Mouse (Mus musculus): ENCODE measurements around the gene Bnip1.

Gene Bnip1

DNA sequence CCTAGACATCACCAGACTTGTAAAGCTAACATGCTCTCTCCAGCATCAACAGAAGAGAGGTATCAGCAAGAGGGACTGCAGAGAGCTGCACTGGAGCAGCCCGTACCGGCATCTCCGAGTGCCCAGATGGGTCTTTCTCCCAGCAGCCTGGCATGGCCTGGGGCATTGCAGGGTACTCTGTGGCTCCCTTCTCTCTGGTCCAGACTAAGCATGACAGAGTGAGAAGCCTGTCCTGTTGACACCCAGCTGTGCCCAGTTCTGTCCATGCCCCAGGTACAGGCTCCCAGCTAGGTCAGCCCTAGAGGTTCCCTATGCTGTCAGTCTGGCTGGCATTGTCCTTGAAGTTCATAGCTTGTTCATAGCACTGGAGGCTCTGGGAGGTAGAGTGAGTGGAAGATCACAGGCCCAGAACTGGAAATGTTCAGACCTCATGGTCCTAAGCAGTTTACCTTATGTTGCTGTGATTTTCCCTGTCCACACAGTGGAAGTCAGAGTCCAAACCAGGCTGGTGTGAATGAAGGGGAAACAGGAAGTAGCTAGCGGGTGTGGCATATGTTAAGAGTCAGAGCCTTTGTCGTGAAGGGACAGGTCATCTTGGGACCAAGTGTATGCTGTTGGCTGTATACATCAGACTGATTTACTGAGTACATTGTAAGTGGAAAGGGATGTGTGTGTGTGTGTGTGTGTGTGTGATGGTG lies 12.4 kb downstream of the Bnip1 start:
- DNase-seq (ENCODE audit: low read depth in 1 of 2, low spot score in 2 of 2), result no peak

DNA sequence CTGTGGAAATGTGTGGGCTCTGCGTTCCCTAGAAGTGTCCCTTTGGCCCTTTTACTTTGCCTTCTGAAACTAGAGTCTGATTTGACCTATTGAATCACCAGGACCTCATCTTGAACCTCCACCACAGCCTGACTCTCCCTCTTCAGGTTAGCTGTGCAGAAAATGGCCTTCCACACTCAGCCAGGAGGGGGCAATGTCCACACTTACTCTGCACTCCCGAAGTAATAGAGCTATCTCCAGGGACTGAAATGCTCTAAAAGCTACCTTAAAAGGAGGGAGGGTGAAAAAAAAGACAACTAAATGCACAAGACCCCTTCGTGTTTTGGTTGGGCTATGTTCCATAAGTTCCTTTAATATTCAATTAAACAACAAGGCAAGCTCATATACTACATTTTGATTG lies 13.9 kb downstream of the Bnip1 start:
- DNase-seq (ENCODE audit: low read depth in 1 of 2, low spot score in 2 of 2), result no peak

DNA sequence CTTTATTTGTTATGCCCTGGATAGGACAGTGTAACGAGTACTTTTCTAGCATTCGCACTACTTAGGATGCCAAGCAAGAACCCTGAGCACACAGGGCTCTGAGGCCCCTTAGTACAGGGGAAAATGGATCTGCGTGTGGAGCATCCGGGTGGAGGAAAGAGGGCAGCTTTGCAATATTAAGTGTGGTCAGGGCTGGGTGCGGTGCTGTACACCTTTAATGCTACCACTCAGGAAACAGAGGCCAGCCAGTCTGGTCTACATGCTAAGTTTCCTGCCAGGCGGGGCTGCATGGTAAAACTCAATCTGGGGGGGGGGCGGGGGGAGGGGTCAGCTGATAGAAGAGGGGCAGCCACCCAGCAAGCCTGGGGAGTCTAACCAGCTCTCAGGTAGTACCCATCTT lies 14.5 kb downstream of the Bnip1 start:
- DNase-seq (ENCODE audit: low read depth in 1 of 2, low spot score in 2 of 2), result no peak

DNA sequence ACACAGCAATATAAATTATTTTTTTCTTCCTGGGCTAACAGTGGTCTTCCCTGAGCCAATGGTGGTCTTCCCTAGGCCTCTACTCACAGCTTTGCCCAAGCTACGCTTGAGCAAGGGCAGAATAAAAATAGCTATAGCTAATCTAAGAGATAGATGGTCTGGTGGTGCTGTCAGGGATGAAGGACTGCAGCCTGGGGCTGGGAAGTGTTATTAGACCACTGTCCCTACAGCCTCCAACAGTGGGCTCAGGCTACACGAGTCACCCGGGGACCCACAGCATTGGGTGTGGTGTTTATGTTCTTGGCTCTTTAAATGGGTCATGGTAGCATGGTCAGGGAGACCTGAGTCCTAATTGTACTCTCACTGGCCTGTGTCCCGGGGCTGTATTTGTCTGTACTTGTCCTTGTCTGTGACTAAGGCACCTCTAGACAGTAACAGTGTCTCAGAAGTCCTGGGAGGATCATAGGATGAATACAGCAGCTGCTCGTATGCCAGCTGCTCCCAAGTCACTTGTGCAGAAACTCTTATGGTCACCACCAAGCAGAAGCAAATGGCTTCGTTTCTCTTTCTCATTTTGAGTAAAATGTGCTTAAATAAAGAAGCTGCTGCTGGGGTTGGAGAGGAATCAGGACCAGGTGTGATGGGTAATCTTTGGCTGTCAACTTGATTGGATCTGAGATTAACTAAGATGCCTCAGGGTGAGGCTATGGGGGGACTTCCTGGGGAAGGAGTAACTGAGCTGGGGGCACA lies 16.7 kb downstream of the Bnip1 start:
- DNase-seq (ENCODE audit: low read depth in 1 of 2, low spot score in 2 of 2), result no peak

DNA sequence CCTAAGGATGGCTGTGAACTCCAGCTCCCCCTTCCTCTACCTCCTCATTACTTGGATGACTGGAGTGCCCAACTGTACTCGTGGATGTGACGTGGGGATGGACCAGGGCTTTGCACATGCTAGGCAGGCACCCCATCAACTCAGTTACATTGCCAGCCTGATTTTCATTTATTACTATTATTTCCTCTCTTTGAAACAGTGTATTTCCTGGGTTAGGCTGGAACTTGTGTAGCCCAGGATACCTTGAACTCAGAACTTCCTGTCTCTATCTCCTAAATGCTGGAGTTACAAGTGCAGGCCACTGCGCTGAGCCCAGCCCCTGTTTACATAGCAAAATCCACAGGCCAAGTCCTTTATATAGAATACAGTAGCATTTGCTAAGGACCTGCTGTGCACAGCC lies 22.0 kb downstream of the Bnip1 start:
- DNase-seq (ENCODE audit: low read depth in 1 of 2, low spot score in 2 of 2), result no peak

DNA sequence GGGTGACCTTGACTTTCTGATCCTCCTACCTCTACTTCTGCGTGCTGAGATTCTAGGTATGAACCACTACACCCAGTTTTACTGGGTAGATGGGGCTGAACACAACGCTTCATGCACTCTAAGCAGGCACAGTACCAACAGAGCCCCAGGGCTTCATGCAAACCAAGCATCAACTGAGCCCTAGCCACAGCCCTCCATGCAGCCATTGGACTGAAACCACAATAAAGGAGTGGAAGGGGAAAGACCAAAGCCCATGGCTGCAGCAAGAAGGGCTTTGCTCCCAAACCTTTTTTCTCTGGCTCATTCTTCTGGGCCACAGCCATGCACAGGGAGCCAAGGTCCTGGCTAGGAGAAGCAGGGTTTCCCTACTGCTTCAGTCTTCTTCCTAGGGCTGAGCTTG lies 31.7 kb downstream of the Bnip1 start:
- no peak for DNase-seq (ENCODE audit: low read depth in 1 of 2, low spot score in 2 of 2)

DNA sequence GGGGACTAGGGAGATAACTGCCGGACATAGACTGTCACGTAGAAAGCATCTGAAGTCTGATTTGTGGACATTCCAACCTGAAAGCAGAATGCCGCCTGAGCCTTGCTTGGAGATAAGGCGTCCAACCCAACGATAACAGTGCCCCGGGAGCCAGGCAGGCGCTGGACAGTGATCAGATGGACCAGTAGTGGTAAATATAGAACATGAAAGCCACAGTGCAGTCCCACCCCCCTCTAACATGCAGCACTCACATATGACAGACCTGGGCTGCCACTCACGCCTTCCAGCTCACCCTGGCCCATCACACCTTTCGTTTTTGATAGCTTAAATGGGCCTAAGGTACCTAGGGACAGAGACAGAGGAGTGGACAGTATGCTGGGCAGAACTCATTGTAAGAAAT lies 32.6 kb downstream of the Bnip1 start:
- no peak for DNase-seq (ENCODE audit: low read depth in 1 of 2, low spot score in 2 of 2)

DNA sequence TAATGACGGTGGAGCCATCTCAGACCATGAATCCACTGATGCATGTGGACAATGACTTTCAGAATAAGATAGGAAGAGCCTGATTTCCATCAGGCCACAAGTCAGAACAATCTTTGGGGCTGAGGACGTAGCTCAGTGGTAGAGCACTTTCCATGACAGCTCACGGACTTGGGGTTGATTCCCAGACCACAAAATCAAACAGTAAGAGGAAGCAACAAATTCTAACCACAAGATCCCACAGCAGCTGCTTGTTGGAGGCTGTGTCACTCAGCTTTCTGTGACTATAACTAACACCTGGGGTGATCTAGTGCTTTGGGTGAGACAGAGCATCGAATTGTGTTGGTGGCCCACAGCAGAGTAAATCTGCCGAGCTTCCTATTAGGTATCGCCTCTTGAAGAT lies 35.9 kb downstream of the Bnip1 start:
- no peak for DNase-seq (ENCODE audit: low read depth in 1 of 2, low spot score in 2 of 2)

DNA sequence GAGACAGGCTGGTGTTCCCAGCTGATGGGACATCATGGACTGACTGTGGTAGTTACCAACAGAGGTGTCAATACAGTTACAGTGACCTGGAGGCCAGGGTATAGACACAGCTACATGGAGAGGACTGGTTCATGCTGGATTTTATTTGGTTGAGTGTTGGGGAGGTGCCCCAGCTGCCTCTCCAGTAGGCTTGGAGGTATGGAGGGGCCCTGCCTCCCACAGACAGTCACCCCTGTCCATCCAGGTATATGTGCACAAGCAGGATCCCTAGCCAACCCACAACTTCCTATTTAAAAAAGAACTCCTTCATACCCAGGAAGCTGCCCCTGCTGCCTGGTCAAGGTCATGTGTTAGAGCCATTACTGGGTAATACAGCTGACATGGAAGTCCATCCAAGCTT lies 36.9 kb downstream of the Bnip1 start:
- no peak for DNase-seq (ENCODE audit: low read depth in 1 of 2, low spot score in 2 of 2)

DNA sequence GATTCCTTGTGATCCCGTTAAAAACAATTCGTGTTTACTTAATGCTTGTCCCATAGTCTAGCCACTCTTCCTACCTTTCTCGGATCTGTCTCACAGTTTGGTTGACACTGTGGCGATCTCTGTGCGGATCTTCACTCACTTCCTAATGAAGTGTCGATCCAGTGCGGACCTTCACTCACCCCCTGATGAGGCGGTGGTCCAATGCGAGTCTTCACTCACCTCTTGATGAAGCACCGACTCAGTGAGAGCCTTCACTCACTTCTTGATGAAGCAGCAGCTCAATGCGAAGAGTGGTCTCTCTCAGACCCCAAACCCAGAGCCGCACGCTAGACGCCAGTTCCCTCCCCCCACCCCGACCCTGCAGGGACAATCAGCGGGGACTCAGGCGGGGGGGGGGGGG lies 45.3 kb downstream of the Bnip1 start:
- no peak for DNase-seq (ENCODE audit: low read depth in 1 of 2, low spot score in 2 of 2)

DNA sequence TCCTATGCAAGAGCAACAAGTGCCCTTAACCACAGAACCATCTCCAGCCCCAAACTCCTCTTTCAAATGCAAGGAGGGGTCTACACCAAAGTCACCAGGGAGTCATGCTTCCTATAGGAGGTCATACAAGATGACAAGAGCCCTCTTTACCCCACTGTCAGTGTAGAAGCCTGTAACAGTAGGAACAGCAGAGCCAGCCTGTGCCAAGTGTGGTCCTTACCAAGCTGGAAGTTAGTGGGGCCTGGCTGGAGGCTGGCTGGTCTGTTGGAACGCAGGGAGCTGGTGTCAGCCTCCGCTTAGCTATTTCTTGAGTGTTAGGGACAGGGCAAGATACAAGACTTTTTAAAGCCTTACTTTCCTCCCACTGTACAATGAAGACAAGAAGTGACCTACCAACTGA lies 52.9 kb downstream of the Bnip1 start:
- no peak for DNase-seq (ENCODE audit: low read depth in 1 of 2, low spot score in 2 of 2)

DNA sequence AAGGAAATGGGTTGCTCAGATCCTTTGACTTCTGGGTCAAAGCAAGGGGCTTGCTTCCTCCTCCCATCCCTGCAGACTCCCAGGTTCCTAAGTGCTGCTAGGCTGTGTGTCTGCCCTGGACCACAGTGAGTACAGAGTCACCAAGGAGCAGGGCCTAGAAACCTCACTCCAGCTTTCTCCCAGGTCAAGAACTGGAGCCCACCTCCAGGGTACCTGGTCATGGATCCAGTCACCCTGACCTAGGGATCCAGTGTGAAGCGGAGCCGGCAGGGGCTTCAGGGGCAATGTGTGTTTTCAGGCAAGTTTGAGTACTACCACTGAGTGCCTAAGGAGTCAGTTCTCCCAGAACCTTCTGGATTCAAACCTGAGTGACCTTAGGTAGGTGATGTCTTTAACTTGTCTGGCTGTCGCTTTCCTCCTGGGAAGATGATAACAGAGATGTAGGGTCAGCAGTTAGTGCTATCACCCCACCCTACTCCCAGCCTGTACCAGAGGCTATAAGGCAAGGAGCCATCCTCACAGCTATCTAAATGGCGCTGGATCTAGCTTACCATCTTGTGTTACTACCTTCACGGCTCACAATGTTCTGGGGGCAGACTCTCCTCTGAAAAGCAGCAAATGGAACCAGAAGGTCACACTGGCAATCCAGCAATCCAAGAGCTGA lies 53.6 kb downstream of the Bnip1 start:
- no peak for DNase-seq (ENCODE audit: low read depth in 1 of 2, low spot score in 2 of 2)

DNA sequence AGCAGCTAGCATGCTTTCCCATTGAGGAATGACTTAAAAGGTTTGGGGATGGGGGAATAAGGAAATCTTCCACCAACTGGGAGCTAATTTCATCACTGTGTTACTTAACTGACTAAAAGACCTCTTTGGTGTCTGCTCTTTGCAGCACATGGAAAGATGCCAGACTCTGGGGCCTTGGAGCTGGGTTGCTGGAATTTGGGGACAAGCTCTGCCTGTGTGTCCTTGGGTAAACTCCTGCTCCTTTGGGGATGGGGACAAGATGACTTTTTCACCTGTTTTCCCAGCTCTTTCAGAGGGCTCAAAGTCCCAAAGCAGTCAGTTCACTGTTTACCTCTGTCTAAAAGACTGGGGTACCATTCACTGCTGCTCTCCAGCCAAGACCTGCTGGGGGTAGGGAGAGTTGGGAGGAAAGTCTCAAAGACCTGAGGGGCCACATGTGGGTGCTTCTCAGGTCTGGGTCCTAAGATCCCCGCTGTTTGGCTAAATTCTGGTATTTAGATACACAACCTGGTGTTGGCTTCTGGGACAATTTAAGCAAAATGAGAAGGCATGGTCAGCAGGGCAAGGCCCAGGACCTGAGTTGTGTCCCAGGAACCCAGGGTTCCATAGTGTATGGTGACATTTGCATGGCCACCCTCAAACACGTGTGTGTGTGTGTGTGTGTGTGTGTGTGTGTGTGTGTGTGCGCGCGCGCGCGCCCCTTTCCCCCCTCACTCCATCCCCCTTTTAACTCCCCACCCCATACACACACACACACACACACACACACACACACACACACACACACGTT lies 54.3 kb downstream of the Bnip1 start:
- no peak for DNase-seq (ENCODE audit: low read depth in 1 of 2, low spot score in 2 of 2)

DNA sequence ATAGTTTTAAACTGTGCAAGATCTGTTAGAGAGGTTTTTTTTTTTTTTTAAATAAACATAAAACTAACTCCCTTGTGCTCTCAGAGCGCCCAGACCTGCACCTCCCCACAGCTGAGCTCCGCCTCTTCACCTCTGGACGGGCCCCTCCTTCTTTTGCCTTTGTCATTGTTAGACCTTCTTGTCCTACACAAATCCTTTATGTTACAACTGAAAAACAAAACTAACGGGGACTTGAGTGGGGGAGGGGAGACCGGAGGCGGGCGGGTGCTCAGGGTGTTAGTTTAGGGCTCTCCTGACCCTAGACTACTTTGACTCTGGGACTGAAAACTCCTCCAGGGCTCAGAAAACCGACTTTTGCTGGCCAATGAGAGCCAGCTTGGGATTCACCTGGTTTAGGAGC lies 55.1 kb downstream of the Bnip1 start:
- no peak for DNase-seq (ENCODE audit: low read depth in 1 of 2, low spot score in 2 of 2)

DNA sequence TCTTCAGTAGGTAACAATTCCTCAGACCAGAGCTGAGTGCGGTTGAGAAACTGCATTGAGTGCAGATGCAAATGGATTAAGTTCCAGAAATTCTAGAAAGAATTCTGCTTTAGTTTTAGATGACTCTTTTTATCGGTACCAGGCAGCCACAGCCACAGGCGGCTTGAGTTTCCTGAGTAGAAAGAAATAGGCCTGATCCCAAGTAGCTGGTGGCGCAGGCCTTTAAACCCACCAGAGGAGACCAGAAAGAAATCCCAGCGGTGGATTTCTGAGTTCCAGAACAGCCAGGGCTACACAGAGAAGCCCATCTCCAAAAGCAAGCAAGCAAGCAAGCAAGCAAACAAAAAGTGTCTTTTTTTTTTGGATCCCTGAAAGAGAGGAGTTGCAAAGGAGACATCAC lies 55.5 kb downstream of the Bnip1 start:
- no peak for DNase-seq (ENCODE audit: low read depth in 1 of 2, low spot score in 2 of 2)

DNA sequence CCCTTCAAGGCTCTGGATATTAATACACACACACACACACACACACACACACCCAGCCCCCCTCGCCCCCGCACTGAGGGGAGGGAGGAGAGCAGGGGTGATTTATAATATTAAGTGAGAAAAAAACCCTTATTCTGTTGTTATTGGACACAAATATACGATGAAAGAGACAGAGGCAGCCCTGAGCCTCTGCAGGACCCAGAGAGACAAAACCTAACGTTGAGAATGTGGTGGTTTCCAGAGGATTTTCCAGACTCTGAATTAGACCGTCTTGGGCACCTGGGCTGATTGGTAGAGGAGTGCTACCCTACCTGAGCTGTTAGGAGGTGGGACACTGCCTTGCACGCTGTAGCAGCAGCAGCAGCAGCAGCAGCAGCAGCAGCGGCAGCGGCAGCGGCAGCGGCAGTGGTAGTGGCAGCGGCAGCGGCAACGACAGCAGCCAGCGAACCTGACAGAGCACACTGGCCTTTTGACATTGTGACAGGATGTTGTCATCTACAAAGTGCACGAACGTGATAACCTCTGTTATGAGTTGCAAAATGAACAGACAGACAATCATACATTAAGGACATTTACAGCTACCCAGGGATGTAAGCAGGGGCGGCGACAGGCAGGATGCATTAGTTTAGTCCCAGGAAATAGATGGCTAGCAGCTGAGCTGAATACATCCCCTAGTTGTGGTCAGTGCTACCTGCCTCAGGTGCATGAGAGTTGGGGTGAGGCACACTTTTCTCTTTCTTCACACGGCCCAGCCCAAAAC lies 56.1 kb downstream of the Bnip1 start:
- no peak for DNase-seq (ENCODE audit: low read depth in 1 of 2, low spot score in 2 of 2)

DNA sequence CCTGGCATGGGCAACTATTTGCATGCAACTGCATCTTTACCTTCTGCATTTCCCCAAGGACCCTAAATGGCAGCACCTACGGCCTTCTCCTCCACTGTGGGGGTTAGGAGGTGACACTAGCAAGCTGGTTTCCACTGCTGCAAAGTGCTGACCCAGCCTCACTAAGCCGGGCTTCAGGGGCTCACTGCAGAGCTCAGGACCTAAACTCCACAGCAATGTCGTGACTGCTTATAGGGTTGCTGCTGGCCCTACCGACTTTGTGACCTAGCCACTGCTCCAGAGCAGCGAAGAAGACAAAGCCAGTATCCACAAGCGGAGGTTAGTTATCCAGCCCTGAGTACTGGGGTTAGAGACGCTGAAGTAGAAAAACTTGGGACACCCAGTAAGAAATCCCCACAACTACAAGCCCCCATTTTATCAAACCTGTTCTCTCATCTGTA lies 56.7 kb downstream of the Bnip1 start:
- no peak for DNase-seq (ENCODE audit: low read depth in 1 of 2, low spot score in 2 of 2)

DNA sequence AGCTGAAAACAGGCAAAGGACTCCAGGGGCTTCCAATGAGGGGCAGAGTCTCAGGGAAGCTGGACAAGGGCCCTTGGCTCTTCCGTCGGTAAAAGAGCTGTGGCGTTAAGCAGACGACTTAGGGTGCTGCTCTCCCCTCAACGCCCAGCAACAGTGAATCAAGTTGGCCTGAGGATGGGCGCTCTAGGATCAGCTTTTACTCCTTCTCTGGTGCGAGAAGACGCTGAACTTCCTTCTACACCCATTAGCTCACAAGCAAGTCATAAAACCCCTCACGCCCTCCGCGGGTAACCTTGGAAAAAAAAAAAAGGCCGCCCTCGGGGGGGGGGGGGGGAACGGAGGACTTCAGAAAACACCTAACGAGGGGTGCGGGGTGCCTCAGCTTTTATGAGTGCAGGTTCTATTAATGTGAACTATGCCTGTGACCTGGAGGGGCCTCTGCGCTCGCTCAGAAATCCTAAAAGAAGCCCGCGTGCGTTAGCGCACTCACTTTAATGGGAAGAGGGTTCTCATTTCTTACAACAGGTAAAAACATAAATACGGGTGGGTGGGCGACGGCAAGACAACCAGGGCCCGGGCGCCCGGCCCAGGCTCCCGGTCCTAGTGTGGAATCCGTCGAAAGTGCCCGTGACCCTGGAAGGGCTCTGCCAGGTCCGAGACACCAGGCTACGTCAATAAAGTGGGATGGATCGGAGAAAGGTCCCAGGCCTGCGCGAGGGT lies 57.5 kb downstream of the Bnip1 start:
- DNase-seq (ENCODE audit: low read depth in 1 of 2, low spot score in 2 of 2), result no peak

DNA sequence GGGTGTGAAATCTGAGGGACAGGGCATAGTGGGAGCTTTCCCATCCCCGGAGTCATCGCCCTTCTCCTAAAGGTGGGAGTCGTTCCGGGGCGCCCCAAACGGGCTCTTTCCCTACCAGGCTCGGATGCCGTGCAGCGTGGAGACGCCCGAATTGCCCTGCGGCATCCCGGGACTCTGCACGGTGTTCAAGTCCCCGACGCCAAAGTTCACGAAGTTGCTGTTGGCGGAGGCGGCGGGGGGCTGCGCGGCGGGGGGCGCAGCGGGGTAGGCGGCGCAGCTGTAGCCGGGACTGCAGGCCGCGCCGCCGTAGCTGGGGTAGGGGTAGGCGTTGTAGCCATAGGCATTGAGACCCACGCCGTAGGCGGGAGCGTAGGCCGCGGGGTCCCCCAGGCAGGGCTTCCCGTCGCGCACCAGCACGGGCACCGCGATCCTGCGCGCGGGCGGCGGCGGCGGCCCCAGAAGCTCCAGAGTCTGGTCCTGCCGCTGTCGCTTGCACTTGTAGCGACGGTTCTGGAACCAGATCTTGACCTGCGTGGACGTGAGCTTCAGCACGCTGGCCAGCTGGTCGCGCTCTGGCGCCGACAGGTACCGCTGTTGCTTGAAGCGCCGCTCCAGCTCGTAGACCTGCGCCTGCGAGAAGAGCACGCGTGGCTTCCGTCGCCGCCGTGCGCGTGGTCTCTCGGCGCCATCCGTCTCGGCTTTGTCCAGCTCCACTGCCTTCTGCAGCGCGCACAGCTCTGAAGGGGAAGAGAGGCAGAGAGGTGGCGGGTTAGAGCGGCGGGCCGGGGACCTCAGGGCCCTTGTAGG lies 58.2 kb downstream of the Bnip1 start:
- DNase-seq (ENCODE audit: low read depth in 1 of 2, low spot score in 2 of 2), result no peak

All from monocyte, adult 2 months (primary cell).